Mouse (Mus musculus) thymus, postnatal 14 days (tissue): ENCODE results near the gene Cpb1.

Experiments used
- DNase-seq: peaks from one replicate; pipeline ENCODE4 v3.0.0; 2021

The Cpb1 gene

GRCm38 (mm10) chr3:20275633-20276032 lies at the start of gene Cpb1:
TSS of gene Cpb1 (minus strand) at chr3:20275733.
- no peak for DNase-seq

GRCm38 (mm10) chr3:20317233-20317632 lies 41.7 kb upstream of the Cpb1 start:
- no peak for DNase-seq

- DNase-seq: no peak
Observed at GRCm38 (mm10) chr3:20309142-20309541, 33.6 kb upstream of the Cpb1 start.

- no peak for DNase-seq
Observed at GRCm38 (mm10) chr3:20307256-20307655, 31.7 kb upstream of the Cpb1 start.

GRCm38 (mm10) chr3:20304758-20305352 lies 29.3 kb upstream of the Cpb1 start:
- peak; percentile 13 for DNase-seq

GRCm38 (mm10) chr3:20295546-20295945 lies 20.0 kb upstream of the Cpb1 start:
- DNase-seq: no peak

GRCm38 (mm10) chr3:20294542-20295348 lies 19.2 kb upstream of the Cpb1 start:
- DNase-seq: no peak

- DNase-seq: no peak
Observed at GRCm38 (mm10) chr3:20291370-20291769, 15.8 kb upstream of the Cpb1 start.

GRCm38 (mm10) chr3:20288761-20289160 lies 13.2 kb upstream of the Cpb1 start:
- DNase-seq: no peak

GRCm38 (mm10) chr3:20281796-20282195 lies 6.3 kb upstream of the Cpb1 start:
- no peak for DNase-seq

GRCm38 (mm10) chr3:20254566-20255479 lies 20.7 kb downstream of the Cpb1 start:
- no peak for DNase-seq

GRCm38 (mm10) chr3:20243913-20244312 lies 31.6 kb downstream of the Cpb1 start:
- DNase-seq: no peak

- DNase-seq: no peak
Observed at GRCm38 (mm10) chr3:20242050-20242449, 33.5 kb downstream of the Cpb1 start, which contains the start of gene Cpa3. TSS of gene Cpa3 (minus strand) at chr3:20242181.

- no peak for DNase-seq
Observed at GRCm38 (mm10) chr3:20239741-20240140, 35.8 kb downstream of the Cpb1 start.

- DNase-seq: no peak
Observed at GRCm38 (mm10) chr3:20236965-20237364, 38.6 kb downstream of the Cpb1 start.

GRCm38 (mm10) chr3:20229027-20229426 lies 46.5 kb downstream of the Cpb1 start:
- no peak for DNase-seq

- DNase-seq: no peak
Observed at GRCm38 (mm10) chr3:20225429-20225828, 50.1 kb downstream of the Cpb1 start.

- peak; percentile 5 for DNase-seq
Observed at GRCm38 (mm10) chr3:20222926-20223698, 52.4 kb downstream of the Cpb1 start.

- peak; percentile 13 for DNase-seq
Observed at GRCm38 (mm10) chr3:20222136-20222535, 53.4 kb downstream of the Cpb1 start.

GRCm38 (mm10) chr3:20198869-20199268 lies 76.7 kb downstream of the Cpb1 start:
- peak; percentile 63 for DNase-seq
